Mouse (Mus musculus) small intestine, adult 2 months (tissue): ENCODE measurements around the gene Tango2. TPM values are rescaled to one million over a fixed set of nuclear protein-coding genes. Genes with fewer than 3 reads are reported as not detected.

ENCODE experiments used
- H3K27ac ChIP-seq: fragments of 200-500 bp; 2 replicates; pipeline ENCODE4 v1.5.1; 2012; ENCODE audit warnings: low read depth, low read length, control low read depth, inconsistent platforms; ENCODE audit not compliant: insufficient read depth
- H3K27me3 ChIP-seq: fragments of 200-500 bp; 2 replicates; pipeline ENCODE4 v1.6.1; 2012; ENCODE audit warnings: mild to moderate bottlenecking, moderate library complexity, low read length, inconsistent platforms; ENCODE audit not compliant: control insufficient read depth, insufficient read depth
- H3K36me3 ChIP-seq: fragments of 200-500 bp; 2 replicates; pipeline ENCODE4 v1.6.1; 2012; ENCODE audit warnings: mild to moderate bottlenecking, low read length, control low read depth, inconsistent platforms; ENCODE audit not compliant: control insufficient read depth, insufficient read depth
- H3K4me1 ChIP-seq: fragments of 200-500 bp; 2 replicates; pipeline ENCODE4 v1.6.1; 2012; ENCODE audit warnings: low read length, inconsistent platforms, mixed read lengths; ENCODE audit not compliant: control insufficient read depth, insufficient read depth, insufficient read length
- H3K4me3 ChIP-seq: fragments of 200-500 bp; 2 replicates; pipeline ENCODE4 v1.5.1; 2012; ENCODE audit warnings: low read depth, mild to moderate bottlenecking, control low read depth, inconsistent platforms, low read length, moderate library complexity
- CTCF ChIP-seq: fragments of 200-500 bp; IDR thresholded peaks from 2 replicates; pipeline ENCODE4 v1.5.1; 2012; ENCODE audit warnings: low read depth, mild to moderate bottlenecking, control low read depth, inconsistent platforms, low read length, moderate library complexity, mixed read lengths; ENCODE audit not compliant: insufficient replicate concordance, insufficient read length; ENCODE audit errors: extremely low read depth
- POLR2A ChIP-seq: fragments of 200-500 bp; IDR thresholded peaks from 2 replicates; pipeline ENCODE4 v1.6.1; 2012; ENCODE audit warnings: low read depth, mild to moderate bottlenecking, control low read depth, inconsistent platforms, low read length, moderate library complexity
- WGBS: fragments of 180-500 bp; shearing (Covaris S2); methylation state at CpG from one replicate; pipeline ENCODE4 v1.1.7; 2018; 5-methylcytosine and 5-hydroxymethylcytosine counted together
- polyA plus RNA-seq: library from polyadenylated mRNA; depleted of rRNA; stranded (reverse); fragments of >200 nt; gene quantifications from 2 replicates; pipeline ENCODE4 v1.2.3, GENCODE M21; 2012

Tango2 gene
- polyA plus RNA-seq, 1 experiment, result 78.0 TPM

- Histone ChIP-seq H3K36me3 (no peaks in the 10 kb centered on the region), H3K27ac (no peak overlapping the region), H3K4me1 (peaks cover 3% of the 10 kb centered on the region), H3K27me3 (no peaks in the 10 kb centered on the region; the same call in 1 of the 2 replicates), H3K4me3 (no peak overlapping the region)
- TF ChIP-seq POLR2A (no peak), CTCF (no peak)
- 96% methylated on average over 1 of the region's 1 CpGs for WGBS
Observed at GRCm38 (mm10) chr16:18353106-18353505, 5.2 kb upstream of the Tango2 start.

GRCm38 (mm10) chr16:18351313-18352055 lies 3.6 kb upstream of the Tango2 start:
- Histone ChIP-seq H3K36me3 (no peaks in the 10 kb centered on the region), H3K27me3 (no peaks in the 10 kb centered on the region; the same call in 1 of the 2 replicates), H3K27ac (no peak overlapping the region), H3K4me3 (no peak overlapping the region), H3K4me1 (peaks cover 3% of the 10 kb centered on the region)
- TF ChIP-seq CTCF (peak; percentile 66; the same call in 1 of the 2 replicates), POLR2A (no peak)
- WGBS, result 61% methylated on average over 5 of the region's 5 CpGs

GRCm38 (mm10) chr16:18349761-18350325 lies 1.9 kb upstream of the Tango2 start:
- no peaks in the 10 kb centered on the region; the same call in 1 of the 2 replicates for H3K27me3 ChIP-seq
- TF ChIP-seq CTCF, result no peak
- no peak for TF ChIP-seq POLR2A
- H3K36me3 ChIP-seq, result no peaks in the 10 kb centered on the region
- H3K4me3 ChIP-seq, result no peak overlapping the region
- WGBS, result 89% methylated on average over 12 of the region's 12 CpGs
- peaks cover 3% of the 10 kb centered on the region for H3K4me1 ChIP-seq
- H3K27ac ChIP-seq, result no peak overlapping the region

DNA sequence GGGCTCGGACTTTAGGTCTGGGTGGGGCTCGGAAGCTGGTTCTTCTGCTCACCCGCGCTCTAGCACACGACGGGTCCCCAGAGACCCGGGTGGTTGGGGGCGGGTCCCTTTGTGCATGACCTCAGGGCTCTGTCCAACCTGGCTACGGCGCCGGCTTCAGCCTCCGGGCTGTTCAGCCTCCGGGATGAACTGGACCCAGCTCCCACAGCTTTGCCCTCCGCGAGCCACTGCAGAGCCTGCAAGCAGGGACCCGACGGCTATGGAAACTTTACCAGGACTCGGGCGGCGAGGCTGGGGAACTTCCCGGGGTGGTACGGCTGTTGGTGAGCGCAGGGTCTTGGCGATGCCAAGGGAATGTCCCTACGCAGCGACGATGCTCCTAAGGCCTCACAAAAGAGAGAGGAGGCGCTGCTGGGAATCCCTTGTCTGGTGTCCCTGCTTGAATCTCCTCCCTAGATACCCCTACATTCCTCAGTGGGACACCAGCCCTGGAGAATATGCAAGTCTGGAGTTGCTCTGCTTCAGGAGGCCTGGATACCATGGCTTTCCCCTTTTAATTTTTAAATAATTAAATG lies 785 bp upstream of the Tango2 start:
- WGBS, result 2% methylated on average over 28 of the region's 28 CpGs
- no peaks in the 10 kb centered on the region; the same call in 1 of the 2 replicates for H3K27me3 ChIP-seq
- H3K4me3 ChIP-seq, result peak overlapping the region; percentile 98
- H3K36me3 ChIP-seq, result no peaks in the 10 kb centered on the region
- peaks cover 7% of the 10 kb centered on the region for H3K4me1 ChIP-seq
- no peak overlapping the region for H3K27ac ChIP-seq
- TF ChIP-seq POLR2A (no peak), CTCF (no peak)

- TF ChIP-seq POLR2A (no peak), CTCF (peak; percentile 79; the same call in 1 of the 2 replicates)
- Histone ChIP-seq H3K36me3 (no peaks in the 10 kb centered on the region), H3K27me3 (no peaks in the 10 kb centered on the region; the same call in 1 of the 2 replicates), H3K4me3 (no peak overlapping the region), H3K27ac (no peak overlapping the region), H3K4me1 (peaks cover 17% of the 10 kb centered on the region)
- 5% methylated on average over 3 of the region's 3 CpGs for WGBS
Observed at GRCm38 (mm10) chr16:18345243-18345642, 2.7 kb downstream of the Tango2 start.

DNA sequence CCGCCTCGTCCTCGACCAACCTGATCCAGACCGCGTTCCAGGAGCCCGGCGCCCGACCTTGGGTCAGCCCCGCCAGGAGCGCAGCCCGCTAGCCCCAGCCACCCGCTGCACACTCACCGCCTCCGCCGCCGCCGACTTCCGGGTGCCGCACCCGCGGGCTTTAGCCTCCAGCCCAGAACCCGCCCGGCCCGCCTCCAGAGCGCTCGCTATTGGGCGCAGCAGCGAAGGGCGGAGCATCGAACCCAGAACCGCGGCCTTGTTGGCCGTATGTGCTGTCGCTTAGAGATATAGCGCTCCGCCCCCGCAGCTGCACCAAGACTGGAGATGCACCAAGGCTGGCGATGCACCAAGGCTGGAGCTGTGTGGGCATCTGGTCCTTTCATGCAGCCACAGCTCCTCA lies 4.1 kb downstream of the Tango2 start:
- Histone ChIP-seq H3K4me3 (peak overlapping the region; percentile 73), H3K36me3 (peaks cover 1% of the 10 kb centered on the region; the same call in 1 of the 2 replicates), H3K27ac (peak overlapping the region; percentile 18; the same call in 1 of the 2 replicates), H3K27me3 (no peaks in the 10 kb centered on the region; the same call in 1 of the 2 replicates), H3K4me1 (peaks cover 16% of the 10 kb centered on the region)
- WGBS, result under 1% methylated on average over 38 of the region's 38 CpGs
- TF ChIP-seq CTCF (no peak), POLR2A (peak; percentile 92)
